Comparison of ENCODE assay signal across 21 mouse cellular contexts in the genomic region with DNA sequence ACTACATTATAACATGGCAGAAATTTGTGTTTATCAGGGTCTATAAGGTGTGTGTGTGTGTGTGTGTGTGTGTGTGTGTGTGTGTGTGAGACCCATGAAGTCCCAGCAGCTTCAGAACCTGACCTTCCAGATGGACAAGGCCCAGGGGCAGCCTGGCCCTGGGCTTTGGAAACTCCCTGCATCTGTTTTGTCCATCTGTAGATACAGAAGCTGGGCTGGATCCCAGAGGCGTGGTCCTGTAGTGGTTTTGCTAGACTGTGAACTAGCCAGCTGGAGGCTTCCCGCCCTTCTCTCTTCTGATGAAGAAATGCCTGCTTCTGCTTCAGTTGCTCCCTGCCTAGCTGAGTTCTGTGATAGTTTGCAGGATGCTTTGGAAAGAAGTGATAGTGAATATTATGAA.
DNase-seq lines count a peak whose midpoint lies in the region; ATAC-seq lines count a peak whose summit lies in the region.
"Had no signal": no experiment of that assay in that cellular context is flagged by ENCODE, and none has a peak within 500 bp of the region (broad histone marks: within the 10 kb centered on the region; RNA-seq: fewer than 3 reads in every experiment).

No protein-coding gene starts in this region.

- ATAC-seq in kidney, embryonic 15.5 days (replicated peaks; ENCODE audit: low FRiP score): no peak
- ATAC-seq: forebrain, embryonic 15.5 days; midbrain, embryonic 15.5 days had no signal

- no peak overlapping the region for H3K9ac ChIP-seq in kidney, embryonic 15.5 days
- H3K9ac ChIP-seq: embryonic facial prominence, embryonic 12.5 days; forebrain, embryonic 15.5 days; heart, embryonic 13.5 days; midbrain, embryonic 15.5 days had no signal

- DNase-seq in heart, adult 9 months (ENCODE audit: low spot score in 2 of 2): peak; percentile 11 to 32
- no peak for DNase-seq in heart, postnatal 25 days (ENCODE audit: low spot score)
- DNase-seq in MN1 (ENCODE audit: low spot score): peak; percentile 50
- peak; percentile 5 for DNase-seq in NIH3T3 (ENCODE audit: low read depth)
- DNase-seq in gastrocnemius, postnatal 25 days: peak; percentile 42
- no peak for DNase-seq in kidney, postnatal 4 days
- DNase-seq: adrenal gland, postnatal 14 days; cerebellum, adult 11 months; kidney, adult 2 months; lung, adult 18-20 months; lung, postnatal 14 days; thymus, postnatal 25 days had no signal

- peaks cover 8% of the 10 kb centered on the region; the same call in 1 of the 2 replicates for H3K4me1 ChIP-seq in kidney, embryonic 15.5 days
- H3K4me1 ChIP-seq: embryonic facial prominence, embryonic 12.5 days; heart, embryonic 13.5 days; hindbrain, embryonic 10.5 days; megakaryocyte, embryonic 14.5 days; midbrain, embryonic 15.5 days had no signal

- H3K9me3 ChIP-seq in kidney, embryonic 15.5 days (replicated peaks): no peaks in the 10 kb centered on the region
- H3K9me3 ChIP-seq: embryonic facial prominence, embryonic 12.5 days; forebrain, embryonic 15.5 days; heart, embryonic 13.5 days; hindbrain, embryonic 10.5 days; midbrain, embryonic 15.5 days had no signal

- H3K27ac ChIP-seq in kidney, embryonic 15.5 days: no peak overlapping the region
- H3K27ac ChIP-seq: embryonic facial prominence, embryonic 12.5 days; forebrain, embryonic 15.5 days; heart, embryonic 13.5 days; hindbrain, embryonic 10.5 days; midbrain, embryonic 15.5 days had no signal

- no peaks in the 10 kb centered on the region for H3K27me3 ChIP-seq in kidney, embryonic 15.5 days
- H3K27me3 ChIP-seq: embryonic facial prominence, embryonic 12.5 days; forebrain, embryonic 15.5 days; heart, embryonic 13.5 days; megakaryocyte, embryonic 14.5 days; midbrain, embryonic 15.5 days had no signal

- H3K4me2 ChIP-seq in kidney, embryonic 15.5 days: no peak overlapping the region
- H3K4me2 ChIP-seq: embryonic facial prominence, embryonic 12.5 days; forebrain, embryonic 15.5 days; heart, embryonic 13.5 days; liver, embryonic 11.5 days; midbrain, embryonic 15.5 days had no signal

- intact Hi-C loops in heart, postnatal 25 days (cut with DNase I): no loop called here

- no peak overlapping the region for H3K4me3 ChIP-seq in kidney, embryonic 15.5 days (replicated peaks)
- H3K4me3 ChIP-seq: embryonic facial prominence, embryonic 12.5 days; erythroblast, embryonic 14.5 days; forebrain, embryonic 15.5 days; heart, embryonic 13.5 days; hindbrain, embryonic 10.5 days; megakaryocyte, embryonic 14.5 days; midbrain, embryonic 15.5 days had no signal

- H3K36me3 ChIP-seq in kidney, embryonic 15.5 days: peaks cover 17% of the 10 kb centered on the region
- H3K36me3 ChIP-seq: forebrain, embryonic 15.5 days had no signal

- 91% methylated on average over 2 of the region's 2 CpGs for WGBS in kidney, embryonic 15.5 days

Comparison
In these comparisons a context has a peak if more than half of its experiments do, and no peak if none do; other contexts are left out.
1. DNase-seq: peak in heart, adult 9 months (2 of 2), MN1 (single experiment), NIH3T3 (single experiment) and gastrocnemius, postnatal 25 days (single experiment); none in heart, postnatal 25 days (single experiment) and kidney, postnatal 4 days (0 of 2).